Mouse (Mus musculus): Measurements from ENCODE around the gene Ofcc1. TPM values are rescaled to one million over a fixed set of nuclear protein-coding genes. Genes with fewer than 3 reads are reported as not detected.

The Ofcc1 gene
- polyA plus RNA-seq, 2 experiments = not detected

- no peak overlapping the region for H3K4me3 ChIP-seq (ENCODE audit: insufficient read depth in 1 of 2, low read depth in 2 of 2, low read length in 2 of 2)
- no peak for ATAC-seq (ENCODE audit: insufficient read depth)
- no peak overlapping the region for H3K9ac ChIP-seq (replicated peaks)
- DNase-seq (ENCODE audit: low read depth in 3 of 3, low spot score in 3 of 3) = no peak
- TF ChIP-seq EP300 (IDR thresholded peaks at IDR 0.05; ENCODE audit: low read depth) = no peak
- no peak for TF ChIP-seq CTCF (IDR thresholded peaks at IDR 0.05; ENCODE audit: low read depth)
- H3K9me3 ChIP-seq (ENCODE audit: control insufficient read depth, low read length) = no peaks in the 10 kb centered on the region
- WGBS (ENCODE audit: insufficient replicate concordance) = 54% methylated on average over 3 of the region's 3 CpGs
- no peaks in the 10 kb centered on the region for H3K27me3 ChIP-seq (ENCODE audit: control insufficient read depth, insufficient read depth, low read length)
- no peaks in the 10 kb centered on the region for H3K4me1 ChIP-seq (replicated peaks; ENCODE audit: control insufficient read depth in 2 of 2, insufficient read depth in 2 of 2, low read length in 1 of 2)
- H3K4me2 ChIP-seq (ENCODE audit: low read depth) = no peak overlapping the region
- H3K36me3 ChIP-seq (replicated peaks; ENCODE audit: control insufficient read depth, insufficient read depth, low read depth) = no peaks in the 10 kb centered on the region
- H3K27ac ChIP-seq = no peak overlapping the region
Observed at GRCm38 (mm10) chr13:40181786-40182185, 179.5 kb downstream of the Ofcc1 start.

- no peaks in the 10 kb centered on the region for H3K27me3 ChIP-seq (ENCODE audit: control insufficient read depth, insufficient read depth, low read length)
- 66% methylated on average over 4 of the region's 4 CpGs for WGBS (ENCODE audit: insufficient replicate concordance)
- no peak overlapping the region for H3K9ac ChIP-seq (replicated peaks)
- DNase-seq (ENCODE audit: low read depth in 3 of 3, low spot score in 3 of 3) = no peak
- H3K4me1 ChIP-seq (replicated peaks; ENCODE audit: control insufficient read depth in 2 of 2, insufficient read depth in 2 of 2, low read length in 1 of 2) = no peaks in the 10 kb centered on the region
- no peak overlapping the region for H3K27ac ChIP-seq
- H3K9me3 ChIP-seq (ENCODE audit: control insufficient read depth, low read length) = no peaks in the 10 kb centered on the region
- no peak overlapping the region for H3K4me3 ChIP-seq (ENCODE audit: insufficient read depth in 1 of 2, low read depth in 2 of 2, low read length in 2 of 2)
- TF ChIP-seq EP300 (IDR thresholded peaks at IDR 0.05; ENCODE audit: low read depth) (no peak), CTCF (IDR thresholded peaks at IDR 0.05; ENCODE audit: low read depth) (no peak)
- H3K36me3 ChIP-seq (replicated peaks; ENCODE audit: control insufficient read depth, insufficient read depth, low read depth) = no peaks in the 10 kb centered on the region
- ATAC-seq (ENCODE audit: insufficient read depth) = no peak
- H3K4me2 ChIP-seq (ENCODE audit: low read depth) = no peak overlapping the region
Observed at GRCm38 (mm10) chr13:40171775-40172174, 189.5 kb downstream of the Ofcc1 start.

GRCm38 (mm10) chr13:40167871-40168270, 193.4 kb downstream of the Ofcc1 start:
- Histone ChIP-seq H3K4me1 (replicated peaks; ENCODE audit: control insufficient read depth in 2 of 2, insufficient read depth in 2 of 2, low read length in 1 of 2) (no peaks in the 10 kb centered on the region), H3K9me3 (ENCODE audit: control insufficient read depth, low read length) (no peaks in the 10 kb centered on the region), H3K4me3 (ENCODE audit: insufficient read depth in 1 of 2, low read depth in 2 of 2, low read length in 2 of 2) (no peak overlapping the region), H3K36me3 (replicated peaks; ENCODE audit: control insufficient read depth, insufficient read depth, low read depth) (no peaks in the 10 kb centered on the region), H3K27me3 (ENCODE audit: control insufficient read depth, insufficient read depth, low read length) (no peaks in the 10 kb centered on the region), H3K4me2 (ENCODE audit: low read depth) (no peak overlapping the region), H3K9ac (replicated peaks) (no peak overlapping the region), H3K27ac (no peak overlapping the region)
- TF ChIP-seq EP300 (IDR thresholded peaks at IDR 0.05; ENCODE audit: low read depth) (no peak), CTCF (IDR thresholded peaks at IDR 0.05; ENCODE audit: low read depth) (no peak)
- 26% methylated on average over 7 of the region's 7 CpGs for WGBS (ENCODE audit: insufficient replicate concordance)
- ATAC-seq (ENCODE audit: insufficient read depth) (no peak), DNase-seq (ENCODE audit: low read depth in 3 of 3, low spot score in 3 of 3) (no peak)

- H3K27ac ChIP-seq = no peak overlapping the region
- TF ChIP-seq CTCF (IDR thresholded peaks at IDR 0.05; ENCODE audit: low read depth) (no peak), EP300 (IDR thresholded peaks at IDR 0.05; ENCODE audit: low read depth) (no peak)
- no peak overlapping the region for H3K4me3 ChIP-seq (ENCODE audit: insufficient read depth in 1 of 2, low read depth in 2 of 2, low read length in 2 of 2)
- no peaks in the 10 kb centered on the region for H3K36me3 ChIP-seq (replicated peaks; ENCODE audit: control insufficient read depth, insufficient read depth, low read depth)
- no peaks in the 10 kb centered on the region for H3K27me3 ChIP-seq (ENCODE audit: control insufficient read depth, insufficient read depth, low read length)
- no peak overlapping the region for H3K4me2 ChIP-seq (ENCODE audit: low read depth)
- no peaks in the 10 kb centered on the region for H3K4me1 ChIP-seq (replicated peaks; ENCODE audit: control insufficient read depth in 2 of 2, insufficient read depth in 2 of 2, low read length in 1 of 2)
- H3K9me3 ChIP-seq (ENCODE audit: control insufficient read depth, low read length) = no peaks in the 10 kb centered on the region
- no peak overlapping the region for H3K9ac ChIP-seq (replicated peaks)
- ATAC-seq (ENCODE audit: insufficient read depth) (no peak), DNase-seq (ENCODE audit: low read depth in 3 of 3, low spot score in 3 of 3) (no peak)
- WGBS (ENCODE audit: insufficient replicate concordance) = 49% methylated on average over 3 of the region's 3 CpGs
Observed at GRCm38 (mm10) chr13:40155466-40155865, 205.8 kb downstream of the Ofcc1 start.

GRCm38 (mm10) chr13:40139906-40140305, 221.3 kb downstream of the Ofcc1 start:
- Histone ChIP-seq H3K4me2 (ENCODE audit: low read depth) (no peak overlapping the region), H3K36me3 (replicated peaks; ENCODE audit: control insufficient read depth, insufficient read depth, low read depth) (no peaks in the 10 kb centered on the region), H3K9ac (replicated peaks) (no peak overlapping the region), H3K4me3 (ENCODE audit: insufficient read depth in 1 of 2, low read depth in 2 of 2, low read length in 2 of 2) (no peak overlapping the region), H3K27me3 (ENCODE audit: control insufficient read depth, insufficient read depth, low read length) (no peaks in the 10 kb centered on the region), H3K9me3 (ENCODE audit: control insufficient read depth, low read length) (no peaks in the 10 kb centered on the region), H3K27ac (no peak overlapping the region), H3K4me1 (replicated peaks; ENCODE audit: control insufficient read depth in 2 of 2, insufficient read depth in 2 of 2, low read length in 1 of 2) (no peaks in the 10 kb centered on the region)
- WGBS (ENCODE audit: insufficient replicate concordance) = 51% methylated on average over 4 of the region's 4 CpGs
- TF ChIP-seq EP300 (IDR thresholded peaks at IDR 0.05; ENCODE audit: low read depth) (no peak), CTCF (IDR thresholded peaks at IDR 0.05; ENCODE audit: low read depth) (no peak)
- ATAC-seq (ENCODE audit: insufficient read depth) = no peak
- no peak for DNase-seq (ENCODE audit: low read depth in 3 of 3, low spot score in 3 of 3)
